Comparison of ENCODE assay signal across 17 mouse cellular contexts in the genomic region with DNA sequence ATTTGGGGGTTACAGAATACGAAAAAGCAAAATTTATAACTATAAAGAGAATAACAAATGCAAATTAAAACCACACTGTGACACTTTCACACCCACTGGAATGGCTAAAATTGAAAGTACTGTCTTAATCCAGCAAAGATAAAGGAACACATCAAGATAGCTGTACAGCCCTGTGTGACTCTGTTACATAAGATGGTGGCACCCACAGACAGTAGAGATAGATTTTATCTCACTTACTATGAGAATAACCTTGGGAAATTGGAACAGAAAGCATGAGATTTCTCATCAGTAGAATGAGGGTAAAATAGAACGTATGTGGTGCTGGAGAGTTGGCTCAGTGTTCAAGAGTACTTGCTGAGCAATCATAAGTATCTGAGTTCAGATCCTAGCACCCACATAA.
"Had no signal": no experiment of that assay in that cellular context is flagged by ENCODE, and none has a peak within 500 bp of the region (broad histone marks: within the 10 kb centered on the region; RNA-seq: fewer than 3 reads in every experiment).

No protein-coding gene starts in this region.

- H3K27ac ChIP-seq: intestine, embryonic 15.5 days; kidney, embryonic 15.5 days; limb, embryonic 12.5 days; liver, embryonic 13.5 days; lung, embryonic 15.5 days; macrophage; midbrain, embryonic 15.5 days; neural tube, embryonic 13.5 days had no signal

- DNase-seq: kidney, adult 18-20 months; kidney, postnatal 14 days; liver; liver, embryonic 13.5 days; liver, postnatal 0 days; lung, postnatal 14 days; retina, postnatal 1 day; thymus, adult 18-20 months; thymus, postnatal 14 days had no signal

- H3K4me1 ChIP-seq: intestine, embryonic 15.5 days; kidney, embryonic 15.5 days; limb, embryonic 12.5 days; liver, embryonic 13.5 days; lung, embryonic 15.5 days; megakaryocyte, embryonic 14.5 days; midbrain, embryonic 15.5 days; neural tube, embryonic 13.5 days had no signal

- H3K4me3 ChIP-seq: intestine, embryonic 15.5 days; kidney, embryonic 15.5 days; limb, embryonic 12.5 days; liver, embryonic 13.5 days; lung, embryonic 15.5 days; megakaryocyte, embryonic 14.5 days; midbrain, embryonic 15.5 days; neural tube, embryonic 13.5 days had no signal
